Mouse (Mus musculus) bone marrow, adult 2 months (tissue): ENCODE measurements around the gene Tom1l2.

Experiments
- CTCF ChIP-seq: fragments of 200-500 bp; IDR thresholded peaks from 2 replicates; pipeline ENCODE4 v1.5.1; 2011; ENCODE audit warnings: low read length, control low read depth; ENCODE audit not compliant: control insufficient read depth, insufficient read depth
- POLR2A ChIP-seq: fragments of 200-500 bp; IDR thresholded peaks from 2 replicates; pipeline ENCODE4 v1.6.1; 2011; ENCODE audit warnings: low read depth, mild to moderate bottlenecking, control low read depth, low read length, borderline replicate concordance; ENCODE audit not compliant: control insufficient read depth

DNA sequence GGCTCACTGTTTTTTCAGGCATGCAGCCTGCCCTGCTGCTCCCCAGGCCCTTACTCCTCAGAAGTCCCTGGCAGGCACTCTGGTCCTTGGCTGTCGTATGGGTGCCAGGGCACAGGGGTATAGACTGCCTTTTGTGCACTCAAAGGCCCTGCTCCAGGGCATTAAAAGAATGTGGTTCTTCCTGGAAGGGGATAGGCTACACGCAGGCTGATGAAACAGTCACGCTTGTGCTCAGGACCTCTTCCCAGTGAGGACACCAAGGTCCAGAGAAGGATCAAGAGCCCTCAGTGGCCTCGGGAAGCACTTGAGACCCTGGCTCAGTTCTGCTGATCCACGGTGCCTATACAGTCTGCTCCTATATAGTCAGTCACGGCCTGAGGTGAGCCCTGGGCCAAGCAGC, 139.4 kb downstream of the Tom1l2 start:
- TF ChIP-seq CTCF (no peak), POLR2A (no peak)
